Mouse (Mus musculus): Measurements from ENCODE around the gene Setd5. TPM values are rescaled to one million over a fixed set of nuclear protein-coding genes. Genes with fewer than 3 reads are reported as not detected.

Setd5 gene
- 35.5 and 55.9 TPM in 2 replicates for polyA plus RNA-seq (2015; fragmentation: Nextera tagmentation; extraction: Ambion mirVana)

DNA sequence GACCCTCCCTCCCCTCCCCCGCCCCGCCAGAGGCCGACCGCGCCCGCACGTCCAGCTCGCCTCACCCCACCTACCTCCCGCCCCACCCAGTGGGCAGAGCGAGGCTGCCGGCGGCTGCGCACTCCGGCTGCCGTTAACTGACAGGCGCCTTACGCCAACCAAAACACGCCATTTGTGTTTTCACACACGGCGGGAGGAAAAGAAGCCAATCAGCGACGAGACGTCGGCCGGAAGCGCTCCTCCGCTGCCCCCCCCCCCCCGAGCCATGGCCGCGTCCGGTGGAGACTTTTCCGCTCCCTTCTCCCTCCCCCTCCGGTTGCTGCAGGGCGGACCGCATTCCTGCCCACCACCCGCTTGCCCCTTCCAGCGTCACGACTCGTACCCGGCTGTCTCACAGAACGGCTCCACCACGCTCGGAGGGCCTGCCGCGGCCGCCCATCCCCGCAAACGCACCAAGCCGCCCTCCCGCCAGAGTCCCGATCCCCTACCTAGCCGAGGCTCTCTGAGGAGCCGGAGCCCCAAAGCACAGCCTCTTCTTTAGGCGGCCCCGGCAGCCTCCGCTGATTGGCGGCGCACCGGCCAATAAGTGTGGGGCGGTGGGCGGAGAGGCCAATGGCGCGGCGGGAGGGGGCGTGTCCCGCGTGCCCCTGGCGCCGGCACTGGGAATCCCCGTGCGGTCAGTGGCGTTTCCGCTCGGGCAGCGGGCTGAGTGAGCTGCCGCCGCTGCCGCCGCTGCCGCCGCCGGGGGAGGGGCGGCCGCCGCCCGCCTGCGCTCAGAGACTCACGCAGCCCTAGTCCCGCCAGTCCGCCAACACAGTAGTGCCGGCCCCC, at the start of gene Setd5:
Setd5 (plus strand) TSS at position 680 of the 831 bp plus-strand sequence.

DNA sequence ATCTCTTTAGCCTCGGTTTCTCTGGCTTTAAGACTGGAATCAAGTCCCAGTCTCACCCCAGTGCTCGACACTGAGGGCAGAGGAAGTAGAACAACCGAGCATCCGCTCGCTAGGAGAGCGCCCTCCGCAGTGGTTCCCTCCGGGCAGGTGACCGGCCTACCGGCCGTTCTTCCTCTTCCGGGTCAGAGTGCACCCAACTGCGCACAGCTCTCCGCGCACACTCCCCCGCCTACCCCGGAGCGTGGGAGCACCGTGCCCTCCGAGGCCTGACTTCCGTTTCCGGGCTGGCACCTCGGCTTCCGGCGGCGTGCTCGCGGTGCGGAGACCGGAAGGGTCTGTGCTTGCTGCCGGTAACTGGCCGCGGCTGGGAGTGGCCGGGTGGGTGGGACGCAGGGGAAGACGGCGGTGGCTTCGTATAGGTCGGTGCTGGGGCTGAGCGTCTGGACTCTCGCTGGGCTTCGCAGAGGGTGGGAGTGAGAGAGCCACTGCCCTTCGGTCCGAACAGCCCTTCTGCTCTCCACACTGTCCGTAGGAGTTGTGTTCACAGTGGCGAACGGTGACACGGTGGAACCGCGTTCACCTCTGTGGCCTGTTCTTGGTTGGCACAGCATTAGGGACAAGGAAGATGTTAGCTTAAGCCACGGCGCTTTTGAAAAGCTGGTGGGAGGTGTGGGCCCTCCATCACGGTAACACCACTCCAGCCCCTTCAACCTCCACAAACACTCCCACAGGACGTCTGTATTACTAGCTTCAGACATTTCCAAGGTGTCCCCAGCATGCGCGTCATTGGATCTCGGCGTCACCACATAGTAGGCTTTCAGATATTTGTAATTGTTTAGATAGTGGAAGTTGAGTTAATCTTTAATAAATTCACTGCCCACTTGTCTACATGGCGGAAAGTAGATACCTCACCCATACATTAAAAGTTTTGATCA, 30.9 kb upstream of the Setd5 start, which contains the start of gene Thumpd3:
Thumpd3 (plus strand) TSS at position 185 of the 935 bp plus-strand sequence.

DNA sequence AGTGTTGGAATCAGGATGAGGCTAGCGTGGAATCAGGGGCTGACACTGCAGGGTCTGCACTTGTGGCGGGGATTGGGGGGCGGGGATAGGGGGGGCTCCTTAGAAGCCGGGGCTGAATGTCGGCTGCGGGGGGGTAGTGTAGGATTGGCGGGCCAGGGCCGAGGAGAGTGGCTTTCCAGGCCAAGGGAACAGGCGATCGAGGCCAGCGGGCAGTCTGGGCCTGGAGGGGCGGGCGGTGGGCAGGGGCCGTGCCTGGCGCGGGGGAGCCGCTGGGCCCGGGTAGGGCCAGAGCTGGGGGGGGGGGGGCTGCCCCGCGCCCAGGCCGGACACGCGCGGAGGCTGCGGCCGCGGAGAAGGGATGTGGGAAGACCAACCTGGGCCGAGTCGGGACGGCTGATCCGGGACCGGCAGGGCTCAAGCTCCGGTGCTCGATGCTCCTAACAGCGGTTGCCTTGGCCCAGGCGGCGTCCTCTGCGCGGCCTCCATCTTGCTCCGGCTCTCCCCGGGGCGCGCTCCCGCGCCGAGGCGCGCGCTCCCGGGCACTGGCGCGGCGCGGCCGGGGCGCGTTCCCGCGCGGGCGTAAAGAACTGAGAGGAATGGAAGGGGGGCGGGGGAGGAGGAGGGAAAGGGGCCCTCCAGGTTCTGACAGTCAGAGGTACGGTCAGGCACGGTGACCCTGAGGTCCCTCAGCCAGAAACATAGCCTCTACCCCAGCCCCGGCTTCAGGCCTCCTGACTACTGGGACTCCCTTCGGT, 117.9 kb downstream of the Setd5 start, which contains the start of gene Lhfpl4:
Lhfpl4 (minus strand) TSS at position 544 of the 755 bp plus-strand sequence.

Other genes starting within 250 kb of the Setd5 start
- 3.2 and 4.6 TPM in 2 replicates for gene Srgap3, start 130.1 kb upstream of the Setd5 start, polyA plus RNA-seq (2015; fragmentation: Nextera tagmentation; extraction: Ambion mirVana)
- 38.0 and 52.7 TPM in 2 replicates for gene Thumpd3, start 31.1 kb upstream of the Setd5 start, polyA plus RNA-seq (2015; fragmentation: Nextera tagmentation; extraction: Ambion mirVana)
- 4.2 and 6.2 TPM in 2 replicates for gene Lhfpl4, start 118.0 kb downstream of the Setd5 start, polyA plus RNA-seq (2015; fragmentation: Nextera tagmentation; extraction: Ambion mirVana)
- gene Mtmr14, start 160.5 kb downstream of the Setd5 start, polyA plus RNA-seq (2015; fragmentation: Nextera tagmentation; extraction: Ambion mirVana), result 30.8 and 32.0 TPM in 2 replicates
- 0.11 TPM in 2 replicates for gene Cpne9, start 204.9 kb downstream of the Setd5 start, polyA plus RNA-seq (2015; fragmentation: Nextera tagmentation; extraction: Ambion mirVana)
- gene Brpf1, start 229.8 kb downstream of the Setd5 start, polyA plus RNA-seq (2015; fragmentation: Nextera tagmentation; extraction: Ambion mirVana), result 7.2 and 9.8 TPM in 2 replicates
- gene Ogg1, start 249.6 kb downstream of the Setd5 start, polyA plus RNA-seq (2015; fragmentation: Nextera tagmentation; extraction: Ambion mirVana), result 12.6 and 15.8 TPM in 2 replicates